Mouse (Mus musculus) gastrocnemius, postnatal 14 days (tissue): ENCODE data around the gene Rad23b. TPM values are rescaled to one million over a fixed set of nuclear protein-coding genes. Genes with fewer than 3 reads are reported as not detected.
"Not testable (repeated sequence)": the region's sequence is repeated elsewhere in the genome, so short reads cannot be mapped to it uniquely, and the experiment has no call there.

Experiments used
- DNase-seq: peaks from one replicate; pipeline ENCODE4 v3.0.0; 2021; ENCODE audit warnings: mixed read lengths
- intact Hi-C: fragments of 180-260 bp; cut with DNase I; formaldehyde crosslinking; loops from one replicate; pipeline ENCODE4 v1.15.1; 2025; ENCODE audit warnings: low total_unique reads
- total RNA-seq, 2 experiments: library from RNA; stranded (reverse); gene quantifications; 2 replicates each; pipeline ENCODE4 v1.2.3; 2021

The Rad23b gene
- total RNA-seq, 2 experiments from 2014 or later = 97.2 to 114 TPM

DNA sequence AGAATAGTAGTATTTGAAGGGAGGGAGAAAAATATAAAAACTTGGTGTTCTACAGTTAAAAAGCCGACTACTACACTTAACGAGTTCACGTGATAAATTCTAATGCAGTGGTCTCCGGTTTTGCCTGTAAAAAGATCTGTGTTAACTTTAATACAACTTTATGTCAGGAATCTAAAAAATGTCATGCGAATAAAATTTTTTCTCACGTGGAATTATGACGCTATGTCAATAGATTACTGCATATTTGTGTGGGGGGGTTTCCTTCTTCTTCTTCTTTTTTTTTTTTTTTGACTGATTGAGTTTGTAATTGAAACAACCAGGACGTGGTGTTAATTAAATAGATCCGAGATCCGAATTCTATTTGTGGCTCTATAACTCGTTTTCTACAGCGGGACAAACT, 1.2 kb downstream of the Rad23b start:
- intact Hi-C loops = no loop called here
- no peak for DNase-seq

DNA sequence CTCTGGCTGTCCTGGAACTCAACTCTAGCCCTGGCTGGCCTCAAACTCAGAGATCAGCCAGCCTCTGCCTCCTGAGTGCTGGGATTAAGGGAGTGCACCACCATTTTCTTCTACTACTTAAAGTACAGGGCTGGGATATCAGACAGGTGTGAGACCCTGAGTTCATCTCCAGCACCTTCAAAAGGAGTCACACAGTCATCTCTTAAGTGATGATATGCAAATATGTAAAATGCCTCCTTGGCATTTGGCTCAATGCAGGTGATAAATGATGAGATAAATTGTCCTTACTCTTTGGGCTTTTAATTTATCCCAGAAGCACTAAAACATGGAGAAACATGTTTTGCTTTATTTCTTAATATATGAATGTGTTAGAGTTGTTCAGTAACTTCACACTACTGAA, 2.0 kb downstream of the Rad23b start:
- DNase-seq = no peak
- intact Hi-C loops = no loop called here

DNA sequence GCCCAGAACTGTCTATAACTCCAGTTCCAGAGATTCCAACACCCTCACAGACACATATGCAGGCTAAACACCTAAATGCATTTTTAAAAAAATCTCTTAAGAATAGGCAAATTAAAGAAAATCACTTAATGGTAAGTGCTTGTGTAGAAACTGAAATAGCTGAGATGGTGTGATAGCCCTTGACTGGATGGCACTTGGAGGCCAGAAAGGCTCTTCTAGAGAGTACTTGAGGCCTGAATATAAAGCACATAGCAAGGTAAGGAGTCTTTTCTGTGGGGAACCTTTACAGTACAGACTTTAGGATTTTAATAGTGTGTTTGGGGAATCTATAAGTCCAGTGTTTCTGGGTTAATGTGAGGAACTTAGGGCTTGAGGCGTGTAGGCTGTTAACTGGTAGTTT, 4.2 kb downstream of the Rad23b start:
- DNase-seq = no peak
- intact Hi-C loops = no loop called here

DNA sequence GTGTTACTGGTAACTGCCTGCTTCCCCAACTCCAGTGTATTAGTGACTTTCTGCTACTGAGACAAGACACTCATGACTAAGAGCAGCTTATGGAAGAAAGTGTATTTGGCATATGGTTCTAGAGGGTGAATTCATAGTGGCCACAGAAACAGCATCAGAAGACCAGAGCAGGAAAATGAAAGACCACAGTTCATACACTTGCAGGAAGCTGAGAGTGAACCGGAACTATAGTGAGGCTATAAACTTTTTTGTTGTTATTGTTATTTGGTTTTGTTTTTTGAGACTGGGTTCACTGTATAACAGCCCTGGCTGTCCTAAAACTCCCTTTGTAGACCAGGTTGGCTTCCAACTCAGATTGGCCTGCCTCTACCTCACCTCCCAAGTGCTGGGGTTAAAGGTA, 6.0 kb downstream of the Rad23b start:
- intact Hi-C loops = no loop called here
- DNase-seq = no peak

DNA sequence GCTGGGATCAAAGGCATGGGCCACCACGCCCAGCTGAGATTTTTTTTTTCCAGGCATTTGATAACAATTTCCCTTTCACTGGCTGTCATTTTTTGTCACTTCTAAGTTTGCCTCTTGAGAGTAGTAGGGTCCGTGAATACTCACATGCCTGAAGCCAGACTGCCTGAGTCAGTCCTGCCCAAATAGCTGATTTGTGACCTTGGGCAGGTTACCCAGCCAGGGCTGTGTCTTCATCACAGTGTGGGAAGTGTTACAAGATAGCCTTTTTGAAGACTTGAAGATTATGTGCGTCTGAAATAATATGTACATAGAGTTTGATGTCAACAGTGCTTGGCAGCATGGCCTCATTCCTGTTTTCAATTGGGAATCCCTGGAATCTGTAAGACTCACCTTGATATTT, 6.9 kb downstream of the Rad23b start:
- intact Hi-C loops = no loop called here
- no peak for DNase-seq

DNA sequence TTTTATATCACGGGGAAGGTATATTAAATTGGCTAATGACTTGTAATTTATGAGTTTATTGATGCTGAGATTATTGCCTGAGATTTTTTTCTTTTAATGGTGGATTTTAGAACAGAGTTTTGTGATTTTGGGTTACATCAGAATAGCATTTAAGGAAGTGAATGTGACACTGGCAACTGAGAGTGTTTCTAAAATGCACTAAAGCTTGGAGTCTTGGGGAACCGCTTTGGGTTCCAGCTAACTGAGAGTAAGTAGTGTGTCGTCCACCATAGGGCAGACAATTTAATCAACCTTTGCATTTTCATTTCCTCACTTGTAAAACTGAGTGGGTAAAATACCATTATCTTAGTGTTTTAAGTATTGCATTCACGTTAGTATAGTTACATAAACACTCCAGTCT, 14.0 kb downstream of the Rad23b start:
- no peak for DNase-seq
- intact Hi-C loops = no loop called here

DNA sequence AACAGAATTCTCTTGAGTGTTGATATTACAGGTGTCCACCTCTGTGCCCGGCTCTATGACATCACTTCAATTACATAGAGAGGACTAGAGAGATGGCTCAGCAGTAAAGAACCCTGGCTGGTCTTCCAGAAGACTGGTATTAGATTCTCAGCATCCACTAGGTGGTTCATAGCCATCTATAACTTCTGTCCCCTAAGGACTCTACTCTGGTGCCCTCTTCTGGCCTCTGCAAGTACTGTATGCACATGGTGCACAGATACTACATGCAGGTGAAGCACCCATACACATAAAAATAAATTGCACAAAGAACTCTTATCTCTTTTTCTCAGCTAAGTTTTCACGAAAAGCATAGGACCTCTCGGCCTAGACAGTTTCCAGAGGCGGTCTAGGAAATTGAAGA, 14.5 kb downstream of the Rad23b start:
- intact Hi-C loops = no loop called here
- no peak for DNase-seq

DNA sequence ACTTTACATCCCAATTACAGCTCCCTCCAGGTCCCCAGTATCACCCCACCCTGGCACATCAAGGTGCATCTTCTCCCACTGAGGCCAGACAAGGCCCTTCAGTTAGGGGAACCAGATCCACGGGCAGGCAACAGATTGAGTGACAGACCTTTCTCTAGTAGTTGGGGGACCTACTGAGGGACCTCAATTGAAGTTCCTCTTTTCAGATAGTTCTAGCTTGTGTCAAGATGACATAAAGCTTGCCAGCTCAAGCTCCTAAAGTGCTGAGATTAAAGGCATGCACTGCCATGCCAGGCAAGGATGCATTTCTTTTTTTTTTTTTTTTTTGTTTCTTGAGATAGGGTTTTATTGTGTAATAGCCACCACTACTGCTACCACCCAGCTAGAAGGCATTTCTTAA, 16.2 kb downstream of the Rad23b start:
- intact Hi-C loops = no loop called here
- DNase-seq = no peak

DNA sequence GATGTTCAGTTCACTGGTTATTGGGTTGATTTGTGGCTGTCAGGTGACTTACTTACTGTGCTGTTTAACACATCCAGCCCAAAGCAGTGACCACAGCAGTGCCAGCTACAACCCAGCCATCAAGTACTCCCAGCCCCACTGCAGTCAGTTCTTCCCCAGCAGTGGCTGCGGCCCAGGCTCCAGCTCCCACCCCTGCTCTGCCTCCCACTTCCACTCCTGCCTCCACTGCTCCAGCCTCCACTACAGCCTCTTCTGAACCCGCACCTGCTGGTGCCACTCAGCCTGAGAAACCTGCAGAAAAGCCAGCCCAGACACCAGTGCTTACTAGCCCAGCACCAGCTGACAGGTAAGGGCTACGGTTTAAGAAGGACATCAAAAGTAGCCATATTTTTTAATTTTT, 20.3 kb downstream of the Rad23b start:
- intact Hi-C loops = no loop called here
- DNase-seq = no peak

DNA sequence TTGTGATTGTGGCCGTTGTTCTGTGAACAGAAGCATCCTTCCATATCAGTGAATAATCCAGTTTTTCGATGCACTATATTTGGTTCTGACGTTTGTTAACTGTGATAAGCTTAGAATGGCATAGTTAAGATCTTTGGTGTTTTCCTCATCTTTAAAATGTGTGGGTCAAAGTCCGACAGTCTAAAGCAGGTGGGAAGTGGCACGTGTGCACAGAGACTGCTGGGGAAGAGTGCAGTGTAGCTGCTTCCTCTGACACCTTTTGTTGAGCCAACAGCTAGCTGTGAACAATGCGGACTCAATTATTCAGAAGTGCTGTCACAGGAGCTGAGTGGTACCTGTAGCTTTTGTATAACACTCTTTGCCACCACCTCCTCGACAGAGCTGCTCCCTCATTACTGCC, 21.5 kb downstream of the Rad23b start:
- intact Hi-C loops = no loop called here
- no peak for DNase-seq

DNA sequence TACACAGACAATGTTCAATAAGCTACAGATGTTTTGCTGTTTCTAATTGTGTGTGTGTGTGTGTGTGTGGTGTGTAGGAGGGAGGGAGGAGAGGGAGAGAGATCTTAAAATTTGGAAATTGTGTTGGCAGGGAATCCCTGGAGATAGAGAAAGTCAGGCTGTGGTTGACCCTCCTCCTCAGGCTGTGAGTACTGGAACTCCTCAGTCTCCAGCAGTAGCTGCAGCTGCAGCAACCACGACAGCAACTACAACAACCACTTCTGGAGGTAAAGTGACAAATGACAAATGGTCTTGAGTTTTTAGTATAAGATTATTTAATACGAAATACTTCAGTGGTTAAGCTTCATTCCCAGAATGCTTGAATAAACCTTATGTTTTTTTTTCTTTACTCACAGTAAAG, 32.5 kb downstream of the Rad23b start:
- intact Hi-C loops = no loop called here
- DNase-seq = no peak

DNA sequence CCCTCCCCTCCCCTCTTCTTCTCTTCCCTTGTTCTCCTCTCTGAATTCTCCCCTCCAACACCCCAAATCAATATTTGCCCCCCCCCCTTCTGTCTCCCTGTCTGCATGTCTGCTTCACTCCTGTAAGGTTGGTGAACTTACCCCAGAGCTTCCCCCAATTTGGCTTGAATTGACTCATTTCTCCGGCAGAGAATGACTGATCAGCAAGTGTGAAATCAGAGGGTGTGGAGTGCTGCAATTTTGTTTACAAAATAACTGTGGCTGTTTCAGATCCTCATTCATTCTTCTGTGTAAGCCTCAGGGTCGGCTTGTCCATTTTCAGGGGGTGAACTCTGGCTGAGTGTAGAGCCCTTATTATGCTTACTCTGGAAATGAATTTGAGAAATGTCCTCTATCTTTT, 36.9 kb downstream of the Rad23b start:
- DNase-seq = no peak
- intact Hi-C loops = no loop called here

DNA sequence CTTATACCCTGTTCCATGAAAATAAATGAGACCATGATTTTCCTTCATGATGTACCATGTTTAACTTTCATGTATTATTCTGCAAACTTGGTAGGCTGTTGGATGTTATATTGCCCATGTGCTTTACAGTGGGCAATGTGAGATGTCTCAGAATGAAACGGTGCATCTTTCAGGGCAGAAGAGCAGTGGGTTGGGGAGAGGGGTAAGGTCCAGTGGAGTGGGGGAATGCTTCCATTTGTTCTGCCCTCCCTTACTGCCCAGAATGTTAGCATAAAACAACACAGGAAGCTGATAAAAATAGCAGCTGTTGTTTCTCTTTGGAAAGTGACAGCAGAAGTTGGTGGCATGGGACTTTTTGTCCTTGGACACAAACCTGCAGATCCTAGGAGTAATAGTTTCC, 41.6 kb downstream of the Rad23b start:
- DNase-seq = no peak
- intact Hi-C loops = no loop called here

DNA sequence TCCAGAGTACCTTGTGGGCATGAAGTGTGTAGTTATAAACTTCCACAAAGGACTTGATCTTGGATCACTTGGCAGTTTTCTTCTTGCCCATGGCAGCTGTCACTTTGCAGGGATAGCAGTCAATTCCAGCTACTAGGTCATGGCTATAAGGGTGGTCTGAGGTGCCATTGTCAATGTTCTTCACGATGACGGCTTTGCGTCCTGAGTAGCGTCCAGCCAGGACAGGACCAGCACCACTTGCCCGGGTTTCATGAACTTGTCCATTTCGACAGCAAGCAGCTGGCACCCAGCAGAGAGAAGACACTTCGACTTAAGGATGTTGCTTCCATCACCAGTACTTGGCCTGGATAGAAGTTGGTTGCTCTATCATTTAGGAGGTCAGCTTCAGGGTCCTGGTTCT, 42.6 kb downstream of the Rad23b start:
- DNase-seq = no peak
- intact Hi-C loops = no loop called here

DNA sequence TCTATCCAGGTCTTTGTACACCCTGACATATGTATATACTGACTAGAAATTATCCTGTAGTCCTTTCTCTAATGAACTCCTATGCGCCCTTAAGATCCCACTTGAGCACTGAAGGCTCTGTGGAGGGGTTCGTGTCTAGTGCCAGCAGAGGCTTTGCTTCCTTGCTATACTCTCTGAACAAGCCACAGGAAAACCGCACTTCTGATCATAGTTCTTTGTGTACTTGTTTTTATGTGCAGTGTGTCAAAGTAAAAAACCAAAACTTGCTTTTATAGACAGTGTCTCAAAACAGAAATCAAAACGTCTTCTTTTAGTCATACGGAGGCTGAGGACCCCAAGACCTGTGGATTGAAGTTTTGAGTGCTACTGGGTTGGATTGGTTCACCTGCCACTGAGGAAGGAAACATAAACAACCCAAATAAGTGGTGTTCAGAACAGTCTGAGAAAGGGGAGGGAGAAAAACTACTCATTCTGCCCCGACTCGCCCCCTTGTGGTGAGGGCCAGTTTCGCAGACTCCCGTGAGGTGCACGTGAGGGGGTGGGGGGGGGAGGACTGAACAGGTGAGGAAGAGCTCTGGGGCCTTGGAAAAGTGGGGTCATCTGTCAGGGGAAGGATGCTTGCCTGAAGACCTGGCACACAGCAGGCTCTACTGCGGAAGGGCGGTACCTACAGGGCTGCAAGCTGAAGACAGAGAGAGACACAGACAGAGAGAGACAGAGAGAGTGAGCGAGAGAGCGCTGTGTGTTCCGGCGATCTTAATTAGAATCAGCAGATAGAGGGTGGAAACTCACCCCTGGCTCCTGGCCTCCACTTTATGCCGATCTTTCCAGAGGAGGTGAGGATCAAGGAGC, 48.3 kb downstream of the Rad23b start:
- intact Hi-C loops = no loop called here
- peak; percentile 20 for DNase-seq

DNA sequence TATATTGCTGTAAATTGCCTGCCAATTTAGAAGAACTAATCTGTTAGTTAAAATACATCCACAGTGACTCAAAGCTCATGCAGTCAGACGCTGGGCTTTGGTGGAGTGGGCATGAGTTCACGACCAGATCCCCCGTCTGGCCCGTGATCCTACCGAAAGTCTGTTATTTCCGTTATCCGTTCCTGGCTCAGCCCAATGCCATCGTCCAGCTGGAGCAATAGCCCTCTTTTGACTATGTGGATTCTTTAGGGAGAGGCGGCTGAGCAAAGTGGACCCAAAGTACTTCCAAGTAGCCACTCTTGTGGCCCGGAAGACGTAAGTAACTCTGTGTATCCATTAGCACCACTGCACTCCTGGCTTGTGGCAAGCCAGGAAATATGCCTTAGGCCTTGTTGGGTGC, 49.1 kb downstream of the Rad23b start:
- peak; percentile 9 for DNase-seq
- intact Hi-C loops = no loop called here

DNA sequence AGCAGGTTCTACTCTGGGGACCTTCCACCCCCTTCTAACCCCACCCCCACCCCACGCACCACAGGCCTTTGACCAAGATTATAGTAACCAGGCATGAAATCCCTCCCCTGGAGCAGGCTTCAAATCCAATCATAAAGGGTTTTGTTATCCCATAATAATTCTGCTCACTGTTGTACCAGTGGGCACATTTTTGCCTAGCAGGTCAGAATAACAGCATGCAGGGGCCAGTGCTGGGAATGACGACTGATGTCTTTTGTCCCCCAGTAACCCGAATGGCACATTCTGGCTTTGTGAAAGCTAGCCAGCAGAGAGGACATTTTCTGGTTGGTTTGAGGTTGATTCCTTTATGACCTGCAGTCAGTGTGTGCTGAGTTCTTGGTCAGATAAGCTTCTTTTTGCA, 55.5 kb downstream of the Rad23b start:
- intact Hi-C loops = no loop called here
- no peak for DNase-seq

DNA sequence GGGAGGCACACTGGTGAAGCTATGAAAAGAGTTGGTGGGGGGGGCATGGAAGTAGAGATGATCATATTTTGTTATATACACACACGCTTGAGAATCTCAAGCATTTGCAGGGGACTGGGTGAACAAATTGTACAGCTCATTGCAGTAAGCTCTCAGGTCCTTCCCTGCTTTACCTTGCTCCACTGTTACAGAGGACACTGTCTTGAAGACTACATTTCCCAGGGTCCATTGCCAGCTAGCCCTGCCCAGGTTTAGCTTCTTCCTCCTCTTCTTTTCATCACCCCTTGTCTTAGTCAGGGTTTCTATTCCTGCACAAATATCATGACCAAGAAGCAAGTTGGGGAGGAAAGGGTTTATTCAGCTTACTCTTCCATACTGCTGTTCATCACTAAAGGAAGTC, 56.7 kb downstream of the Rad23b start:
- intact Hi-C loops = no loop called here
- DNase-seq = no peak

DNA sequence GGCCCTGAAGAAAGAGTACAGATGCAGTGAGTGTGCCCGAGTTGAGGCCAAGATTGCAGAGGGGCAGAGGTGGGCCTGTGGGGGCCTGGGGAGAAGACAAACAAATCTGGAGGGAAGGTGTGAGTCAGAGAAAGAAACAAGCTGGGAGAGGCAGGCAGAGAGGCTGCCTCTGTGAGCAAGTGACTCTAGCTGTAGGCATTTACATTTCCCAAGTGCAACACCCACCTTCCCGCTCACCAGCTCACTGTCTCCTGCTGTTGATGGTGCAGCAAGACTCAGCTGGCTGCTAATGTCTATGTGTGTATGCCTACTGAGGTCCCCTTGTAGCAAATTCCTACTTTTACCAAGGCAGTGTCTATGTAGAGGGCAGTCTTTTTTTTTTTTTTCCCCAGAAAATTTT, 58.2 kb downstream of the Rad23b start:
- intact Hi-C loops = no loop called here
- no peak for DNase-seq

DNA sequence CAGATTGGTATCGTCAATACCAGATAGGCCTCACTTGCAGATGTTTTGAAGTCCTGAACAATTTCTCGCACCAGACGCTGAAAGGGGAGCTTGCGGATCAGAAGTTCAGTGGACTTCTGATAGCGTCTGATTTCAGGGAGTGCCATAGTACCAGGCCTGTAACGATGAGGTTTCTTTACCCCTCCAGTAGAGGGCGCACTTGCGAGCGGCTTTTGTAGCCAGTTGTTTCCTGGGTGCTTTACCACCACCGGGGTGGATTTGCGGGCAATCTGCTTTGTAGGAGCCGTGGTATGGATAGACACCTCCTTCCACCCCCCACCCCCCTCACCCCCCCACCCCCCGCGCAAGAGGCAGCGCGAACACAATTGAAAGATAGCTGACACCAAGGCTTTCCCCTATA, 59.2 kb downstream of the Rad23b start:
- DNase-seq = no peak
- intact Hi-C loops = no loop called here

DNA sequence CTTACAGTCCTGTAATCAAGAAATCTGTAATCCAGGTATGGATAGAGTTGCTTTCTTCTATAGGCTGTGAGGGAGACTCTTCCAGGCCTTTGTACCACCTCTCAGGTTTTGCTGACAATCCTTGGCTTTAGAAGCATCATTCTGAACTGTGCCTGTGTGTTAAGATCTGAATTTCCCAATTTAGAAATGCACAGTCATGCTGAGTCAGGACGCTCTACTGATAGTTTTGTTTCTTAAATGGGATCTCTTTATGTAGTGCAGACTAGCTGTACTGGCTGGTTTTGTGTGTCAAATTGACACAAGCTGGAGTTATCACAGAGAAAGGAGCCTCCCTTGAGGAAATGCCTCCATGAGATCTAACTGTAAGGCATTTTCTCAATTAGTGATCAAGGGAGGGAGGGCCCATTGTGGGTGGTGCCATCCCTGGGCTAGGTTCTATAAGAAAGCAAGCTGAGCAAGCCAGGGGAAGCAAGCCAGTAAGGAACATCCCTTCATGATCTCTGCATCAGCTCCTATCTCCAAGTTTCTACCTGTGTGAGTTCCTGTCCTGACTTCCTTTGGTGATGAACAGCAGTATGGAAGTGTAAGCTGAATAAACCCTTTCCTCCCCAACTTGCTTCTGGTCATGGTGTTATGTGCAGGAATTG, 59.9 kb downstream of the Rad23b start:
- intact Hi-C loops, DNase-seq: not testable (repeated sequence)
